Mouse (Mus musculus): ENCODE measurements around the gene 4933415A04Rik.

DNA sequence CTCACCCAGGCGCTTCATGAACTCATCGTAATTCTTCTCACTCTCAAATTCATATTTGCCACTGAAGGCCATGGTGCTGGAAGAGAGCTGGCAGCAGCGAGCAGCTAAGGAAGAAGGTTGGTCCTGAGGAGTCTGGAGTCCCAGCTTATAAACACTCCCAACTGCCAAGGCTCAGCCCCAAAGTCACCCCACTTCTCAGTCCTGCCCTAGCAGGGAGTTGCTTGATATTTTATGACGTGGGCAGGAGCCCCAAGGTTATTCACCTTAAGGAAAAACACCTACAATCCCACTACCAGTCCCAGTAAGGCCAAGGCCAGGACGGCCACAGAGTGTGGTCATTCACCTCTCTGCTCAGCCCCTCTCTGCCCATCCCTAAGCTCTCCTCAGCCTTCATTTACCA is 14.6 kb downstream of the 4933415A04Rik start, which contains the start of gene Fabp6:
- no peak for TF ChIP-seq CTCF (conservative IDR thresholded peaks at IDR 0.05; ENCODE audit: low read length)
- no peak for TF ChIP-seq POU5F1 (IDR thresholded peaks at IDR 0.05; ENCODE audit: borderline replicate concordance, low read length)
- no peak for TF ChIP-seq NANOG (IDR thresholded peaks at IDR 0.05; ENCODE audit: borderline replicate concordance, low read length)
